Mouse (Mus musculus) splenic B cell, adult 2 months (primary cell): ENCODE data around the gene Dlx3.

Experiments used
- DNase-seq: peaks from one replicate; pipeline ENCODE4 v3.0.0-alpha.2; 2011; ENCODE audit warnings: low read depth, low spot score
- H3K27me3 ChIP-seq: 2 replicates; pipeline ENCODE4 v1.6.1; 2012; ENCODE audit warnings: mild to moderate bottlenecking, low read length, moderate library complexity, mixed read lengths; ENCODE audit not compliant: control insufficient read depth, poor library complexity, insufficient read depth, severe bottlenecking
- H3K36me3 ChIP-seq: 2 replicates; pipeline ENCODE4 v1.6.1; 2012; ENCODE audit warnings: mild to moderate bottlenecking, low read length, moderate library complexity, mixed read lengths; ENCODE audit not compliant: control insufficient read depth, poor library complexity, insufficient read depth, severe bottlenecking

Gene Dlx3

DNA sequence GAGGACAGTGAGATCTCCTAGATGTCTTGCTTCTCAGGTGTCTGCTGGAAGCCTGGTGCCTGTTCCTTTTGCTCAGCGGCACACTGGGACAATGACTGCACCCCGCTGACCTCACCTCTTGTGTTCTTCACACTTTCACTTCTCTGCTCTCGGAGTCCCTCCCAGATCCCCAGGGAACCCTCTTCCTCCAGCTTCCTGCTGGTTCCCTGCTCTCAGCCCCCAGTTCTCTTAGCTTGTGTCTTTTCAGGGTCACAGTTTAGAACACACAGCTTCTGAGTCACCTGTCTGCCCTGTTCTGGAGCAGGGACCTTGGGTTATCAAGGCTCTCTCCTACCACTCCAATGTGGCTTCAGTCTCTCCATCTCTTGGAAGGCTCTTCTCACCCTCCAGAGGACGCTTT is 35.7 kb upstream of the Dlx3 start:
- H3K27me3 ChIP-seq, result no peaks in the 10 kb centered on the region
- no peak for DNase-seq
- no peaks in the 10 kb centered on the region for H3K36me3 ChIP-seq

DNA sequence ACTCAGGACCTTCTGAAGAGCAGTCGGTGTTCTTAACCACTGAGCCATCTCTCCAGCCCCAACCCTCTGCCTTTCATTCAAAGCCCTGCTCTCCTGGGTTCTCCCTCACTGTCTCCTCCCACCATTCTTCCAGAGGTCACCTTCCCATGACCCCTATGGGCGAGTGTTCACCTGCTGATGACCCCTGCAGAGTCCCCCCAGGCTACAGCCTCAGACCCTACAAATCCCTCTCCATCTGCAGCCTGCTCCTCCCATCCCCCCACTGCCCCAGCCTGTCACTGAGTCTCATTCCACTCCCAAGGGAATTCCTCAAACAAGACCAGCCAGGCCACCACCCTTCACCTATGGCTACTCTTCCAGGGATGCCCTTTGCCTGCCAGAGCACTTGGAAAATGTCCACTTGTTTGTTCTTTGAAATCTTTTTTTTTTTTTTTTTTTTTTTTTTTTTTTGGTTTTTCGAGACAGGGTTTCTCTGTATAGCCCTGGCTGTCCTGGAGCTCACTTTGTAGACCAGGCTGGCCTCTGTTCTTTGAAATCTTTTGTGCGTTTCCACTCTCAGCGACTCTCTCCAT is 35.0 kb upstream of the Dlx3 start:
- no peak for DNase-seq
- no peaks in the 10 kb centered on the region for H3K27me3 ChIP-seq
- no peaks in the 10 kb centered on the region for H3K36me3 ChIP-seq

GRCm38 (mm10) chr11:95085710-95086109 is 34.2 kb upstream of the Dlx3 start:
- no peaks in the 10 kb centered on the region for H3K36me3 ChIP-seq
- H3K27me3 ChIP-seq, result no peaks in the 10 kb centered on the region
- DNase-seq, result no peak

DNA sequence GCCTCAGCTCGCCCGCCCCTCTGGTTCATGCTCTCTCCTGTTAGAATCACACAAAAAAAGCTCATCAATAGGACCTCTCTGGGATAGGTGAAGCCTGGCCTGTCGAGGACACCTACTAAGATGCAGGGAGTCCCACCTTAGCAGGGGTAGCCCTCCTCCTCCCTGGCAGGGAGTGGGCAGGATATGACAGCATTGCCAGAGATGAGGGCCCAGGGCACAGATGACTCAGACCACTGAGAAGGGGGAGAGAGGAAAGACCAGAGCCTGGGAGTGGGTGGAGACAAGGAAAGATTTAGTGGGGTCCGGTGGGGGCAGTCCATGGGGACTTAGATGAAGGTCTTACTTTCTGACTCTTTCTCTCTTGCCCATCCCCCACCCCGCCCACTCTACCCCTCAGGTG is 33.7 kb upstream of the Dlx3 start:
- no peak for DNase-seq
- H3K27me3 ChIP-seq, result no peaks in the 10 kb centered on the region
- H3K36me3 ChIP-seq, result no peaks in the 10 kb centered on the region

DNA sequence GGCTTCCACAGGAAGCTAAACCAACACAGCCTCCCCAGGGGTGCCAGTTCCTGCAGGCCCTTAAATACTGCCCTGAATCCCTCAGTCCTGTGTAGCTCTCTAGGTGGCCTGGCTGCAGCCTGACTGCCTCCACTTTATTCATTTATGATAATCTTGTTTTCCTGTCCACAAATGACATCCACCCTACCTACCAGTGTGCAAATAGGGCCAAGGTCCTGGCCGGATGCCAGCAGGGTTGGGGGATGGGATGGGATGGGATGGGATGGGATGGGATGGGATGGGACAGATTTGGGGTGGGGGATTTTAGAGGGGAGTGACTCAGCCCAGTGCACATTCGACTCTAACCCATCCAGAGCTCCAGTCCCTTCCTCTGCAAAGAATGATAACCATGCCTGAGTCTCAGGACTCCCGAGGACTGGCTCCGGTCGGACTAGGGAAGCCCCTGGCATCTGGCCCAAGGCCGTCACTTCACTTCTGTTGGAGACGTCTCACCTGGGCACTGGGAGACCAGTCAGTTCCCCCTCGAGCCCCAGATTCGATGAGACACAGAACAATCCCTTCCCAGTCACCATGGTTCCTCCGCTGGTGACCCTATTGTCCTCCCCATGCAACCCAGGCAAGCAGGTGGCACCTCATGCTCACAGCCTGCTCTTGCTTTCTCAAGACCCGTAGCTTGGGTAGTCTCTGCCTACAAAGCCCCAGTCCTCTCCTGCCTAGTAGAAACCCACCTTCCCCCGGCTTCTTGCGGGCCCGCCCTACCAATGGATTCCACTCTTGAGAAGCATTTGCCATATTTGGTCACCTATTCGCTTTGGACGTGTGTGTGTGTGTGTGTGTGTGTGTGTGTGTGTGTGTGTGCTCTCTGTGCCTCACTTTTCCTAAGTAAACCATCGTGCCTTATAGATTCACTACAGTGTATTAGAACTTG is 32.4 kb upstream of the Dlx3 start:
- no peak for DNase-seq
- Histone ChIP-seq H3K36me3 (no peaks in the 10 kb centered on the region), H3K27me3 (no peaks in the 10 kb centered on the region)

GRCm38 (mm10) chr11:95088286-95088685 is 31.6 kb upstream of the Dlx3 start:
- Histone ChIP-seq H3K27me3 (no peaks in the 10 kb centered on the region), H3K36me3 (no peaks in the 10 kb centered on the region)
- DNase-seq, result no peak

DNA sequence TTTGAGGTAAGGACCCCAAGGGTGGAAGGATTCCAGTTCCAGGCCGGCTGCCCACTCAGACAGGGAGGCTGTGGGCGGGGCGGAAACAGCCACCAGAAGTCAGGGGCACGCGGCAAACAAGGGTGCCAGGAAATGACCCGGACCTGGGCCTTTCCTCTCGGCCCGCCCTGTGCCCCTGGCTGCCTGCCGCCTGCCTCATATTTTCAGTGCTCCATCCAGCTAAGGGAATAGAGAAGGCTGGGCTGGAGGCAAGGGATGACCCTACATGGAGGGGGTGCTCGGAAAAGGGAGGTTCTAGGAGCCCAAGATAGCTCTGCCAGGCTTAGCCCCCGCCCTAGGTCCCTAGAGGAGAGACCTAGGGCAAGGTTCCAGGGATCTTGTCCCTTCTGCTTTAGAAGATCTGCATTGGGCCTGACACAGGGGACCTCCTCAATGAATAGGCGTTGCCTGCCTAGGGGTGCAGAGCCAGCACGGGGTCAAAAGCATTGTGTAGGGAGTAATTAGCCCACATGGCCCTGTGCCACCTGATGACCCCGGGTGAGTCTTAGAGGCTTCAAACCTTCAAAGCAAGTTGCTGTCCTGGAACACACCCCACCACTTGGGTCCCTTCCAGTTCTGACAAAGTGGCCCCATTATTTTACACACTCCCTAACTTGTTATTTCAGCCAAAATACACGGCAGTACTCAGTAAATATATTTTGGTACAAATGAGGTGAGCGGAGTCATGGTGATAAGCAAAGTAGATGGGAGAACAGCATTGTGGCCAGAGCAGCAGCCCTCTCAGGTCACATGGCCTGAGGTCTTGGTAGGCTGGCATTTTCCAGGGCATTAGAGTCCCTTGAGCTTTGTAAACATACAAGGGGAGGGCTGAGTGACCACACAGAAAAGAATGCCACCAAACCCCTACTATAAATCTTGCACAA is 30.8 kb upstream of the Dlx3 start:
- no peak for DNase-seq
- Histone ChIP-seq H3K27me3 (no peaks in the 10 kb centered on the region), H3K36me3 (no peaks in the 10 kb centered on the region)

DNA sequence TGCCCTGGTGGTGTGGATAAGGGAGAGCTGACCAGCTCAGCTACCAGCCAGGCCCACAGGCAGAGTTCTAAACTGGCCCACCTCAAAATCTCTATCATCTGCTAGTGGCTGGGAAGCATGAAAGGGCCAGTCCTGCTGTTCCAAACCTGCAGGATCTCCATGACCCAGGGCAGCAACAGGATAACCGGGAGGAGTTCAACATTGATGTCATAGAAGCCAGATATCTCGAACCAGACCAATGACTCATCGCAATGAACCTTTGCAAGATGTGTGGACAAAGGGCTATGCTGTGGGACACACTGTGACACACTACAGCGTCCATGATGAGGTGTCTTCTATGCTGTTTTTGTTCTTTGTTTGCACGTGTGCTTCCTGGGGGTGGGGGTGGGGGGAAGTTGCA is 26.8 kb upstream of the Dlx3 start:
- no peak for DNase-seq
- no peaks in the 10 kb centered on the region for H3K36me3 ChIP-seq
- no peaks in the 10 kb centered on the region for H3K27me3 ChIP-seq

GRCm38 (mm10) chr11:95095596-95095995 is 24.3 kb upstream of the Dlx3 start:
- no peaks in the 10 kb centered on the region for H3K27me3 ChIP-seq
- no peaks in the 10 kb centered on the region for H3K36me3 ChIP-seq
- DNase-seq, result no peak

- DNase-seq, result no peak
- H3K36me3 ChIP-seq, result no peaks in the 10 kb centered on the region
- H3K27me3 ChIP-seq, result no peaks in the 10 kb centered on the region
Measured at GRCm38 (mm10) chr11:95096608-95097373, 23.1 kb upstream of the Dlx3 start.

DNA sequence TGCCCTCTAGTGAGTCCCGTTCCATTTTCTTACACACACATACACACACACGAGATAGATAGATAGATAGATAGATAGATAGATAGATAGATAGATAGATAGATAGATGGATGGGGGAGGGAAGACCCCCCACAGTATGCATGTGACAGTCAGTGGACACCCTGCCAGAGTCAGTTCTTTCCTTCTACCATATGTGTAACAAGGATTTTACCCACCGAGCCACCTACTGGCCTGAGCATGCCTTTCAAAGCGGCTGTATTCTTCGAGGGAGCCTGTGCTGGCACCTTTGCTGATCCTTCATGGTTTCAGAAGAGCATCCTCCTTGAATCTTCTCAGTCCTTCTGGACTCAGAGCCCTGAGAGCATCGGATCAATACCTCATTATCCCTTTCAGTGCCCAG is 22.0 kb upstream of the Dlx3 start:
- Histone ChIP-seq H3K27me3 (no peaks in the 10 kb centered on the region), H3K36me3 (no peaks in the 10 kb centered on the region)
- DNase-seq, result no peak

DNA sequence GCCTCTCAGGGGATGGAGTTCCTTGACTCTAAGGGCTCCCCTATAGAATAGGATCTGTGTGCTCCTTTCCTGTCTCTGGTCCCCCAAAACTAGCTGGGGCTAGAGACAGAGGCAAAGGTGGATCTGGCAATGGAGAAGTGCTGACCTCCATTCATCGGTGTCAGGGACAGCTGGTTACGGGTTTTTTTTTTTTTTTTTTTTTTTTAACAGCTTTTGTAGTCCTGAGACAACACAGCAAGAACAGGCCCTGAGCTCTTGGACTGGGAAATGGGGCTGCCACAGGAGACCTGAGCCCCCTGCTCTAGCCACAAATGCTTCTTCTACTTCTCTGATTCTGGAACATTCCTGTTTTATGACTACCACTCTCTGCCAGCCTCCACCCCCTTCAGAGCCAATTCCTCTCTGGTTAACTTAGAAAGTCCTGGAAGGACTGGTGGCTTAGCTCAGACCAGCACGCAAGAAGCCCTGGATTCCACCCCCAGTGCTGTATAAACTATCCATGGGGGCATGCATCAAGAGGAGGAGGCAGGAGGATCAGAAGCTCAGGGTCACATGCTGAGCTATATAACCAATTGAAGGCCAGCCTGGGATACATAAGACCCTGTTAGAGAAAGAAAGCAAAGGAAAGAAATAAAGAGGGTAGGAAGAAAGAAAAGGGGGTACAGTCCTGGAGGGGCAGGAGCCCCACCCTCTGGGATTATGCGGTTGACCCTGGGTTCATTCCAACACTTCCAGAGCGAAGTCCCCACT is 21.4 kb upstream of the Dlx3 start:
- Histone ChIP-seq H3K36me3 (no peaks in the 10 kb centered on the region), H3K27me3 (no peaks in the 10 kb centered on the region)
- DNase-seq, result no peak

GRCm38 (mm10) chr11:95100393-95100792 is 19.5 kb upstream of the Dlx3 start:
- DNase-seq, result no peak
- Histone ChIP-seq H3K36me3 (no peaks in the 10 kb centered on the region), H3K27me3 (no peaks in the 10 kb centered on the region; the same call in 1 of the 2 replicates)
